Mouse (Mus musculus) embryonic facial prominence, embryonic 15.5 days (tissue): ENCODE data around the gene Gigyf1. TPM values are rescaled to one million over a fixed set of nuclear protein-coding genes. Genes with fewer than 3 reads are reported as not detected.

Experiments used
- ATAC-seq: fragments of 200-750 bp; cut with Nextera tagmentation; 2 replicates; pipeline ENCODE4 v1.8.0; 2017; ENCODE audit warnings: low read depth, moderate TSS enrichment; ENCODE audit not compliant: insufficient number of reproducible peaks, low FRiP score, low TSS enrichment
- H3K27ac ChIP-seq: fragments of 300-500 bp; sonication (generic); replicated peaks from 2 replicates; pipeline ENCODE4 v1.5.1; 2015; ENCODE audit warnings: mild to moderate bottlenecking, inconsistent platforms
- H3K27me3 ChIP-seq: fragments of 300-500 bp; sonication (generic); 2 replicates; pipeline ENCODE4 v1.6.1; 2015; ENCODE audit warnings: inconsistent platforms
- H3K36me3 ChIP-seq: fragments of 300-500 bp; sonication (generic); 2 replicates; pipeline ENCODE4 v1.6.1; 2015; ENCODE audit warnings: mild to moderate bottlenecking, inconsistent platforms
- H3K4me1 ChIP-seq: fragments of 300-500 bp; sonication (generic); 2 replicates; pipeline ENCODE4 v1.6.1; 2015; ENCODE audit warnings: inconsistent platforms
- H3K4me2 ChIP-seq: fragments of 300-500 bp; sonication (generic); replicated peaks from 2 replicates; pipeline ENCODE4 v1.6.1; 2015; ENCODE audit warnings: mild to moderate bottlenecking, inconsistent platforms
- H3K4me3 ChIP-seq: fragments of 300-500 bp; sonication (generic); replicated peaks from 2 replicates; pipeline ENCODE4 v1.5.1; 2015; ENCODE audit warnings: mild to moderate bottlenecking, inconsistent platforms
- H3K9ac ChIP-seq: fragments of 300-500 bp; sonication (generic); 2 replicates; pipeline ENCODE4 v1.6.1; 2015; ENCODE audit warnings: inconsistent platforms
- H3K9me3 ChIP-seq: fragments of 300-500 bp; sonication (generic); replicated peaks from 2 replicates; pipeline ENCODE4 v1.6.1; 2016; ENCODE audit warnings: inconsistent platforms
- WGBS: fragments of 180-500 bp; shearing (Covaris S2); methylation state at CpG from one replicate; pipeline ENCODE4 v1.1.7; 2015; 5-methylcytosine and 5-hydroxymethylcytosine counted together
- polyA plus RNA-seq: library from polyadenylated mRNA; unstranded; fragments of >200 nt; fragmentation: Nextera tagmentation; extraction: Ambion mirVana; gene quantifications from 2 replicates; pipeline ENCODE4 v1.2.1, GENCODE M21; 2015

The Gigyf1 gene
- polyA plus RNA-seq, 1 experiment from 2014 or later, result 15.5 TPM

DNA sequence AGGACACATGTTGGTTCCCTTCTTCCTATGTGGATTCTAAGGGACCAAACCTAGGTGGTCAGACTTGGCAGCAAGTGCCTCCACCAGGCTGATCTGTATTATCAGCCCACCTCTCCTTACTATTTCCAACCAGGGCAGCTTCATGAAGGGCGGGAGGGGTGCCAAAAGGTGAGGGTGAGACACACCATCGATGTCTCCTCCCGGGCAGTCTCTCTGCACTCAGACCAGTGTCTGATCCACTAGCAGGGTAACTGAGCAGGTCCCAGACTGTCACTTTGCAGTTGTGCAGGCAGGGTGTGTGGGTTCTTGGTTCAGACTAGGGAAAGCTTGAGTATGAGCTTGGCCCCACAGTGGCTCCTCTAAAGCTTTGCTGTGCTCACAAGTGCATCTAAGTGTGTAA, 3.5 kb upstream of the Gigyf1 start:
- Histone ChIP-seq H3K4me1 (peaks cover 44% of the 10 kb centered on the region), H3K9ac (no peak overlapping the region), H3K4me3 (no peak overlapping the region), H3K27ac (no peak overlapping the region), H3K27me3 (no peaks in the 10 kb centered on the region), H3K9me3 (no peaks in the 10 kb centered on the region), H3K36me3 (peaks cover 32% of the 10 kb centered on the region), H3K4me2 (no peak overlapping the region)
- WGBS, result 92% methylated on average over 3 of the region's 3 CpGs
- no peak for ATAC-seq

DNA sequence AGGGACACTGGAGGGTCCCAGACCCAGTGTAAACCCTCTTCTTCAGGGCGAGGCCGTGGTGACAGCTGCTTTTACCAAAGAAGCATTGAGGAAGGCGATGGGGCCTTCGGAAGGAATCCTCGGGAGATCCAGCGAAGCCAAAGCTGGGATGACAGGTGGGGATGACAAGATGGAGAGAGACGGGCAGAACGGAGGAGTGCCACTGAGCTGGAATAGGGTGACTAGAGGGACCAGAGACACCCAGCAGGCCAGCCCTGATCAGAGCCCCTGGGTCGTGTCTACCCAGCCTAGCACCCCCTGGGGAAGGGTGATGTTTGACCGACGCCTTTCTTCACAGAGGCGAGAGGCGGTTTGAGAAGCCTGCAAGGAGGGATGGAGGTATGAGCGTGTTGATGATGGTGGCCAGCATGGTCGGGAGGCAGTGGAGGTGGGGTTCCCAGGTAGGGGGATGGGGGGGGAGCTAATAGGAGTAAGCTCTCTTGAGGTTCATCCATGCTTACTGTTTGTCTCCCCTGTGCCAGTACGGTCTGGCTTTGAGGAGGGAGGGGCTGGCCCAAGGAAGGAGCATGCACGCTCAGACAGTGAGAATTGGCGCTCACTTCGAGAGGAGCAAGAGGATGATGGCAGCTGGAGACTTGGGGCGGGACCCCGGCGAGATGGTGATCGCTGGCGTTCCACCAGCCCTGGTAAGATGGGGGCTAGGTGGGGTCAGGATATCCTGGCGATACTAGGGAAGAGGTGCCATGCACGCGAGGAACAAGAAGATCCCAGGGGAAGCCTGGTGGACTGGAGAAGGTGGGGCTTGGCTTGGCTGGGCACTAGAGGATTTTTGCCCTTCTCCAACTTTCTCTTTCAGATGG, 1.6 kb downstream of the Gigyf1 start:
- Histone ChIP-seq H3K27ac (no peak overlapping the region), H3K9me3 (no peaks in the 10 kb centered on the region), H3K4me2 (no peak overlapping the region), H3K4me1 (peaks cover 5% of the 10 kb centered on the region; the same call in 1 of the 2 replicates), H3K9ac (no peak overlapping the region), H3K36me3 (peaks cover 83% of the 10 kb centered on the region), H3K4me3 (no peak overlapping the region), H3K27me3 (no peaks in the 10 kb centered on the region)
- 89% methylated on average over 27 of the region's 27 CpGs for WGBS
- no peak for ATAC-seq

DNA sequence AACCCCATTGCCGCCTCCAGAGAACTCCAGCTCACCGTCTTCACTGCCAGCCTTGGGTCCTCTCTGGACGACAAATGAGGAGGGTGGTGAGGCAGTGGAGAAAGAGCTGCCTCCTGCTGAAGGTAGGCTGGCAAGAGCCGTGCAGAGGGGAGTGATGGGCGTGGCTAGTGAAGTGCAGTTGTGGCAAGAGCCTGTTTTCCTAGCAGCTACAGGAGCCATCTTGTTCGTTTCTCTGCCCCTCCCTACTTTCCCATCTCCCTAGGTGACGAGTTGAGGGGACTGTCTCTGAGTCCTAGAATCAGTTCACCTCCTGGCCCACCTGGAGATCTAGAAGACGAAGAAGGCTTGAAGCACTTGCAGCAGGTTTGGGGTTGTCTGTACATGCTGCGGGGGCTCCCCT, 3.5 kb downstream of the Gigyf1 start:
- peaks cover 93% of the 10 kb centered on the region for H3K36me3 ChIP-seq
- H3K4me2 ChIP-seq, result no peak overlapping the region
- no peak overlapping the region for H3K27ac ChIP-seq
- 78% methylated on average over 9 of the region's 9 CpGs for WGBS
- no peaks in the 10 kb centered on the region for H3K9me3 ChIP-seq
- H3K4me1 ChIP-seq, result peaks cover 12% of the 10 kb centered on the region; the same call in 1 of the 2 replicates
- H3K9ac ChIP-seq, result no peak overlapping the region
- no peak for ATAC-seq
- no peaks in the 10 kb centered on the region for H3K27me3 ChIP-seq
- no peak overlapping the region for H3K4me3 ChIP-seq

DNA sequence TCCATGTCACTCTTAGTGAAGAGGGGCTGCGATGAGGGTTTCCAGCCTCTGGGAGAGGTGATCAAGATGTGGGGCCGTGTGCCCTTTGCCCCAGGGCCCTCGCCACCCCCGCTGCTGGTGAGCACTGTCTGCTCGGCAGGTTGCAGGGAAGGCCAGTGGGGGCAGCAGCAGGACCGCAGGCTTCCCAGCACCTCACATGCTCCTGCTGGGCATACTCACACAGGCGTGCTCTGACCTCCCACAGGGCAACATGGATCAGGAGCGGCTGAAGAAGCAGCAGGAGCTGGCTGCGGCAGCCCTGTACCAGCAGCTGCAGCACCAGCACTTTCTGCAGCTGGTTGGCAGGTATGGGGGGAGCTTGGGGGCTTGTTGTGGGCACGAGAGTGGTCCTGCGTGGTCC, 4.4 kb downstream of the Gigyf1 start:
- no peaks in the 10 kb centered on the region for H3K9me3 ChIP-seq
- H3K27me3 ChIP-seq, result no peaks in the 10 kb centered on the region
- no peak overlapping the region for H3K4me2 ChIP-seq
- H3K4me3 ChIP-seq, result no peak overlapping the region
- ATAC-seq, result no peak
- H3K27ac ChIP-seq, result no peak overlapping the region
- WGBS, result 74% methylated on average over 11 of the region's 11 CpGs
- no peak overlapping the region for H3K9ac ChIP-seq
- H3K36me3 ChIP-seq, result peaks cover 97% of the 10 kb centered on the region
- peaks cover 17% of the 10 kb centered on the region; the same call in 1 of the 2 replicates for H3K4me1 ChIP-seq

DNA sequence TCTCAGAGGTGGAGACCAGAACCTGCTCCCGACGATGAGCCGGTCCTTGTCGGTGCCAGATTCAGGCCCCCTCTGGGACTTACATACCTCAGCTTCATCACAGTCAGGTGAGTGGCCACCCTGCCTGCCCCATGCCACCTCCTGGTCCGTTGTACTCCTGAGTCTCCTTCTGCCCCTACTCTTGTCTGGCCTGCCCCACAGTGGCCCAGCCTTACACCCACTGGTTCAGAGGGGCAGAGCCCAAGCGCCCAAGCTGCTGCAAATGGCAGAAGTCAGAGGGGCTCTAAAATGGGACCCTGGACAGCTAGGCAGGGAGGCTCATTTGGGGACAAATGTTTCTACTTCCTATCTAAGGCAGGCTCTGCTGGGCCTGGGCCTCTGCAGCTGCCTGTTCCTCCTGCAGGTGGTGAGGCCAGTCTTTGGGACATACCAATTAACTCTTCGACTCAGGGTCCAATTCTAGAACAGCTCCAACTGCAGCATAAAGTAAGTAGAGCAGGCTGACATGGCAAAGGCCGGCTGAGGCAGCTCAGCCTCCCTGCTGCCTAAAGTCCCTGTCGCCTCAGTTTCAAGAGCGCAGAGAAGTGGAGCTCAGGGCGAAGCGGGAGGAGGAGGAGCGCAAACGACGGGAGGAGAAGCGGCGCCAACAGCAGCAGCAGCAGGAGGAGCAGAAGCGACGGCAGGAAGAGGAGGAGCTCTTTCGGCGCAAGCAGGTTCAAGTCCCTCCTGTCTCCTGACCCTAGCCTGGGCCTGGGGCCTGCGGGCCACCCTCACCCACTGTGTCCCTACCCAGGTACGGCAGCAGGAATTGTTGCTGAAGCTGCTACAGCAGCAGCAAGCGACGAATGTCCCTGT, 5.3 kb downstream of the Gigyf1 start:
- Histone ChIP-seq H3K4me3 (no peak overlapping the region), H3K27ac (no peak overlapping the region), H3K9me3 (no peaks in the 10 kb centered on the region), H3K4me2 (no peak overlapping the region), H3K36me3 (peaks cover 97% of the 10 kb centered on the region), H3K27me3 (no peaks in the 10 kb centered on the region), H3K4me1 (peaks cover 24% of the 10 kb centered on the region), H3K9ac (no peak overlapping the region)
- no peak for ATAC-seq
- WGBS, result 82% methylated on average over 25 of the region's 25 CpGs

DNA sequence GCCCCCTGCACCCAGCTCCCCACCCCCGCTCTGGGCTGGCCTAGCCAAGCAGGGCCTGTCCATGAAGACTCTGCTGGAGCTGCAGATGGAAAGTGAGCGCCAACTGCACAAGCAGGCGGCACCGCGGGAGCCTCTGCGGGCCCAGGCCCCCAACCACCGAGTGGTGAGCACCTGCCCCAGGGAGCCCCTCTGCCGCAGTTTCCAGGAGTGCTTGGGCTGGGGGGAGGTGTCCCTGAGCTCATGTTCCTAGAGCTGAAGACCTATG, 5.8 kb downstream of the Gigyf1 start:
- Histone ChIP-seq H3K36me3 (peaks cover 97% of the 10 kb centered on the region), H3K27me3 (no peaks in the 10 kb centered on the region), H3K9me3 (no peaks in the 10 kb centered on the region), H3K4me3 (no peak overlapping the region), H3K27ac (no peak overlapping the region), H3K4me1 (peaks cover 30% of the 10 kb centered on the region), H3K9ac (no peak overlapping the region), H3K4me2 (no peak overlapping the region)
- 85% methylated on average over 8 of the region's 8 CpGs for WGBS
- ATAC-seq, result no peak

DNA sequence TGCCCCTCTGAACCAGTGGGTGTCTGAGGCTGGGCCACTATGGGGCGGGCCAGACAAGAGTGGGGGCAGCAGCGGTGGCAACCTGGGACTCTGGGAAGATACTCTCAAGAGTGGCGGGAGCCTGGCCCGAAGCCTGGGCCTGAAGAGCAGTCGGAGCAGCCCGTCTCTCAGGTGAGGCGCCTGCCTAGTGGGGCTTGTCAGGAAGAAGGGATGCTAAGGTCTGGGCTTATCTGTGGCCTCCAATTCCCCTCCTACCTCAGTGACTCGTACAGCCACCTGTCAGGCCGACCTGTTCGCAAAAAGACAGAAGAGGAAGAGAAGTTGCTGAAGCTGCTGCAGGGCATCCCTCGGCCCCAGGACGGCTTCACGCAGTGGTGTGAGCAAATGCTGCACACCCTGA, 6.3 kb downstream of the Gigyf1 start:
- Histone ChIP-seq H3K9me3 (no peaks in the 10 kb centered on the region), H3K36me3 (peaks cover 97% of the 10 kb centered on the region), H3K27ac (peak overlapping the region; percentile 17; the same call in 1 of the 2 replicates), H3K4me3 (no peak overlapping the region), H3K4me2 (no peak overlapping the region), H3K4me1 (peaks cover 35% of the 10 kb centered on the region), H3K27me3 (no peaks in the 10 kb centered on the region), H3K9ac (no peak overlapping the region)
- ATAC-seq, result no peak
- 86% methylated on average over 13 of the region's 13 CpGs for WGBS

DNA sequence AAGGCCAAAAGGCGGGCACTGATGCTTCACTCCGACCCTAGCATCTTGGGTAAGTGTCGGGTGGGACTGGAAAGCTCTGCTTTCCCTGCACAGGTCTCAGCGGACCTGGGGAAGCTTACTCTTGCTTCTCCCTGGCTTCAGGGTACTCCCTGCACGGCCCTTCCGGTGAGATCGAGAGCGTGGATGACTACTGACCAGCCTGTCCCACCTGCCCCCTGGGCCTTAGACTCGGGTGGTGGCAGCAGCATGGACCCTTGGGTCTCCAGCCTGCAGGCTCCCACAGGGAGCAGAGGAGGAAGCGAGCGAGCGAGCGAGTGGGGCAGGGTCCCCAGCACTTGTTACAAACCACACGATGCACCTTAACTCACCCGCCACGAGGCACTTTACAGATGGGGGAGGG, 7.2 kb downstream of the Gigyf1 start:
- ATAC-seq, result no peak
- WGBS, result 77% methylated on average over 16 of the region's 16 CpGs
- no peak overlapping the region for H3K9ac ChIP-seq
- H3K36me3 ChIP-seq, result peaks cover 94% of the 10 kb centered on the region
- no peak overlapping the region for H3K4me2 ChIP-seq
- peak overlapping the region; percentile 17; the same call in 1 of the 2 replicates for H3K27ac ChIP-seq
- H3K4me3 ChIP-seq, result no peak overlapping the region
- H3K4me1 ChIP-seq, result peaks cover 43% of the 10 kb centered on the region
- no peaks in the 10 kb centered on the region for H3K9me3 ChIP-seq
- no peaks in the 10 kb centered on the region for H3K27me3 ChIP-seq

DNA sequence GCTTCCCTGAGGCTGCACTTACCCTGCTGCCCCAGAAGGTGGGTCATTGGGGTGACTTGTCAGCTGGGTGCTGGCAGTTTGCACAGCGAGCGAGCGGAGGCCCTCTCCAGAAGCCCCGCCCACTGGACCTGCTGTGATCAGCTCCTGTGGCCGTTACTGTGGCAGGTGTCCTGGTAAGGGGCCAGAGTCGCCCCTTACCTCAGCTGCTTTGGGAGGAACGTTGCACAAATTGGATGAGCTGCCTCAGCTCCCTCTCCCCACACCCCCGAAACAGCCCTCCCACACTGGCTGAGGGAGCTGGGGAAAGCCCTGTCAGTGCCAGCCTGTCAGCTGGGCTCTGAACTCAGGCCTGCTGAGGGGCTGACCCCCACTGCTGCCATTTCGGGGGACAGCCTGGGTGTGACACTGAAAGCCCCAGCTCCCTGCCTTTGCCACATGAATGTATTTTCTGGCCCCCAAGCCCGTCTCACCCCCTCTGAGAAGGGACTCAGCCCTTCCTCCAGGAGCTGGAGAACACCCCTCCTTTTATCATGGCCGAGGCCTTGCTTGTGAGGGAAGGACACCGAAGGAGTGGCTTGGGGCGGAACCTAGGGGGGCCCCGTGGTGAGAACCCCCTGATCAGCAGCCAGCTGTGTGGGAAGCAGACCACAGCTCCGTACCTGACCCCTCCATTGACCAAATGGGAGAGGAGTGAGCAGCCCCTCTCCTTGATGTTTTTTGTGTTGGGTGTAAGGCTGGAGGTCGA, 8.0 kb downstream of the Gigyf1 start:
- WGBS, result 56% methylated on average over 16 of the region's 16 CpGs
- Histone ChIP-seq H3K27ac (0 out of 2 replicates have a peak overlapping the region, but pooled peaks have one; percentile 41), H3K27me3 (no peaks in the 10 kb centered on the region), H3K36me3 (peaks cover 86% of the 10 kb centered on the region), H3K4me2 (no peak overlapping the region), H3K9me3 (no peaks in the 10 kb centered on the region), H3K9ac (no peak overlapping the region), H3K4me3 (no peak overlapping the region), H3K4me1 (peaks cover 45% of the 10 kb centered on the region)
- no peak for ATAC-seq

DNA sequence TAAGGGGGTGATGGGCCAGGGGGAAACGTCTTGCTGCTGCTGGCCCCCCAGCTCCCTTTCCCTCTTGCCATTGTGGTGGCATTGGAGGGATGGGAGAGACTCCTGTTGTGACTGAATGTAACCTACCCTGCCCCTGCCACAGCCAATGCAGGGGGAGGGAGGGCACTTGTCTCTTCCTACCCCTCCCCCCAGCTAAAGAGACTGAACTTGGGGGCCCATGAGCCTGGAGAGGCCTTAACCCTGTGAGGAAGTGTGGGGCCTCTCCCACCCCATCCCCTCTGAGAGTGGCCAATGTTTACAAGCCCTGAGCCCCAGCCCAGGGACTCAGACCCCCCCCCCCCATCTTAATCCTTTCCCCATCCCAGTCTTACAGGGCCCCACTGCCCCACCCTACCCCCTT, 9.1 kb downstream of the Gigyf1 start:
- peaks cover 75% of the 10 kb centered on the region for H3K36me3 ChIP-seq

More for the DNA sequence above, 9.1 kb downstream of the Gigyf1 start:
- Histone ChIP-seq H3K27me3 (no peaks in the 10 kb centered on the region), H3K9ac (no peak overlapping the region), H3K4me1 (peaks cover 45% of the 10 kb centered on the region), H3K27ac (no peak overlapping the region), H3K4me3 (no peak overlapping the region), H3K4me2 (no peak overlapping the region), H3K9me3 (no peaks in the 10 kb centered on the region)
- ATAC-seq, result no peak
- 59% methylated on average over 1 of the region's 1 CpGs for WGBS
